Mouse (Mus musculus) bone marrow, adult 2 months (tissue): ENCODE measurements around the gene Krtap31-2.

Experiments
- CTCF ChIP-seq: fragments of 200-500 bp; IDR thresholded peaks from 2 replicates; pipeline ENCODE4 v1.5.1; 2011; ENCODE audit warnings: low read length, control low read depth; ENCODE audit not compliant: control insufficient read depth, insufficient read depth
- POLR2A ChIP-seq: fragments of 200-500 bp; IDR thresholded peaks from 2 replicates; pipeline ENCODE4 v1.6.1; 2011; ENCODE audit warnings: low read depth, mild to moderate bottlenecking, control low read depth, low read length, borderline replicate concordance; ENCODE audit not compliant: control insufficient read depth

DNA sequence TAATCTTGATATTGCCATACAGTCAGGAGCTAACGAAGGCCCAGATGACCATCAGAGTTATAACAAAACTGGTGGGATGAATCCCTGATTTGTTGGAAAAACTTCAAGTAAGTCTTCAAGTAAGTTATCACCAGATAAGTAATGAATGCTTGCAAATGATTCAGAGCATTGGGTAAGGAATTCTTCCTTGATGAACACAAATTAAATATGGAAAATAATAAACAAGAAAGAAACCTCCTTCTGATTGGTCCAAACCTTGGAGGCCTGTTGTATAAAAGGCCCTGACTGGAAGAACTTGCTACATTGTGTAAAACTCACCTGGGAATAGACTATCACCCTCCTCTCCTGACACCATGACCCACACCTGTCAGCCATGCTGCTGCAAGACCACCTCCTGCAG, at the start of gene Krtap31-2:
- no peak for TF ChIP-seq POLR2A
- no peak for TF ChIP-seq CTCF
